Mouse (Mus musculus) limb, embryonic 14.5 days (tissue): Measurements from ENCODE around the gene Zic4. TPM values are rescaled to one million over a fixed set of nuclear protein-coding genes. Genes with fewer than 3 reads are reported as not detected.

Experiments
- ATAC-seq: fragments of 200-750 bp; cut with Nextera tagmentation; 2 replicates; pipeline ENCODE4 v1.8.0; 2017; ENCODE audit warnings: low read depth, moderate number of reproducible peaks, moderate TSS enrichment; ENCODE audit not compliant: low FRiP score
- DNase-seq: peaks from one replicate; pipeline ENCODE4 v3.0.0-alpha.2; 2015; ENCODE audit warnings: low spot score
- H3K27ac ChIP-seq: fragments of 300-500 bp; sonication (generic); replicated peaks from 2 replicates; pipeline ENCODE4 v1.5.1; 2014; ENCODE audit warnings: low read depth, mild to moderate bottlenecking, low read length, moderate library complexity, mixed read lengths
- H3K27me3 ChIP-seq: fragments of 300-500 bp; sonication (generic); 2 replicates; pipeline ENCODE4 v1.6.1; 2014; ENCODE audit warnings: low read length, mixed read lengths; ENCODE audit not compliant: control insufficient read depth, insufficient read depth
- H3K36me3 ChIP-seq: fragments of 300-500 bp; sonication (generic); 2 replicates; pipeline ENCODE4 v1.6.1; 2014; ENCODE audit warnings: mild to moderate bottlenecking, low read length, moderate library complexity, mixed read lengths; ENCODE audit not compliant: control insufficient read depth, insufficient read depth
- H3K4me1 ChIP-seq: fragments of 300-500 bp; sonication (generic); 2 replicates; pipeline ENCODE4 v1.6.1; 2014; ENCODE audit warnings: antibody characterized with exemption, low read length, mixed read lengths; ENCODE audit not compliant: control insufficient read depth, insufficient read depth
- H3K4me2 ChIP-seq: fragments of 300-500 bp; sonication (generic); replicated peaks from 2 replicates; pipeline ENCODE4 v1.6.1; 2014; ENCODE audit warnings: low read depth, mild to moderate bottlenecking, low read length, moderate library complexity; ENCODE audit not compliant: severe bottlenecking
- H3K4me3 ChIP-seq: fragments of 300-500 bp; sonication (generic); replicated peaks from 2 replicates; pipeline ENCODE4 v1.5.1; 2014; ENCODE audit warnings: low read length
- H3K9ac ChIP-seq: fragments of 300-500 bp; sonication (generic); 2 replicates; pipeline ENCODE4 v1.6.1; 2014; ENCODE audit warnings: mild to moderate bottlenecking, low read depth, low read length, moderate library complexity; ENCODE audit not compliant: severe bottlenecking
- H3K9me3 ChIP-seq: fragments of 300-500 bp; sonication (generic); 2 replicates; pipeline ENCODE4 v1.6.1; 2016; ENCODE audit warnings: low read length; ENCODE audit not compliant: control insufficient read depth
- POLR2A ChIP-seq: fragments of 200-500 bp; IDR thresholded peaks from 2 replicates; pipeline ENCODE4 v1.8.0; 2012; ENCODE audit warnings: inconsistent platforms, mild to moderate bottlenecking, moderate library complexity, borderline replicate concordance; ENCODE audit not compliant: insufficient read depth, insufficient read length; ENCODE audit errors: extremely low read depth
- WGBS: fragments of 180-500 bp; shearing (Covaris S2); extraction: QIAGEN DNeasy Blood & Tissue Kit; methylation state at CpG from one replicate; pipeline ENCODE4 v1.1.7; 2014; 5-methylcytosine and 5-hydroxymethylcytosine counted together
- polyA plus RNA-seq, 2 experiments: library from polyadenylated mRNA; depleted of rRNA in 1 of 2; stranded (reverse) in 1 of 2; unstranded in 1 of 2; fragments of >200 nt; fragmentation: Nextera tagmentation in 1 of 2; extraction: Ambion mirVana in 1 of 2; gene quantifications; 2 replicates each; pipeline versions ENCODE4 v1.2.1 to v1.2.3; 2012 to 2014

The Zic4 gene
- polyA plus RNA-seq, 2 experiments, result 0.39 to 0.69 TPM

GRCm38 (mm10) chr9:91351361-91351760, 10.9 kb upstream of the Zic4 start:
- Histone ChIP-seq H3K27me3 (peaks cover 76% of the 10 kb centered on the region), H3K4me2 (no peak overlapping the region)
- DNase-seq, result no peak

GRCm38 (mm10) chr9:91351961-91352411, 10.2 kb upstream of the Zic4 start:
- Histone ChIP-seq H3K4me2 (no peak overlapping the region), H3K9me3 (no peaks in the 10 kb centered on the region), H3K27ac (no peak overlapping the region), H3K27me3 (peaks cover 82% of the 10 kb centered on the region), H3K36me3 (no peaks in the 10 kb centered on the region), H3K9ac (no peak overlapping the region), H3K4me3 (no peak overlapping the region), H3K4me1 (no peaks in the 10 kb centered on the region)
- ATAC-seq, result no peak
- TF ChIP-seq POLR2A, result no peak
- under 1% methylated on average over 13 of the region's 13 CpGs for WGBS
- DNase-seq, result no peak

More at GRCm38 (mm10) chr9:91351361-91351760, 10.9 kb upstream of the Zic4 start:
- Histone ChIP-seq H3K9ac (no peak overlapping the region), H3K4me3 (no peak overlapping the region), H3K4me1 (no peaks in the 10 kb centered on the region), H3K27ac (no peak overlapping the region), H3K36me3 (no peaks in the 10 kb centered on the region), H3K9me3 (no peaks in the 10 kb centered on the region)
- ATAC-seq, result no peak
- WGBS, result 3% methylated on average over 5 of the region's 5 CpGs
- TF ChIP-seq POLR2A, result no peak

GRCm38 (mm10) chr9:91352786-91353185, 9.4 kb upstream of the Zic4 start:
- Histone ChIP-seq H3K4me1 (no peaks in the 10 kb centered on the region), H3K9ac (no peak overlapping the region), H3K36me3 (no peaks in the 10 kb centered on the region), H3K27ac (no peak overlapping the region), H3K9me3 (no peaks in the 10 kb centered on the region), H3K27me3 (peaks cover 86% of the 10 kb centered on the region), H3K4me3 (no peak overlapping the region), H3K4me2 (no peak overlapping the region)
- no peak for ATAC-seq
- no peak for TF ChIP-seq POLR2A
- DNase-seq, result no peak
- WGBS, result 2% methylated on average over 15 of the region's 15 CpGs

GRCm38 (mm10) chr9:91353551-91354433, 8.4 kb upstream of the Zic4 start:
- H3K9me3 ChIP-seq, result no peaks in the 10 kb centered on the region
- DNase-seq, result no peak

GRCm38 (mm10) chr9:91354434-91355269, 7.6 kb upstream of the Zic4 start:
- no peaks in the 10 kb centered on the region for H3K36me3 ChIP-seq
- WGBS, result 7% methylated on average over 22 of the region's 22 CpGs
- no peaks in the 10 kb centered on the region for H3K4me1 ChIP-seq
- TF ChIP-seq POLR2A, result no peak
- ATAC-seq (no peak), DNase-seq (no peak)
- H3K9ac ChIP-seq, result no peak overlapping the region
- H3K27me3 ChIP-seq, result peaks cover 91% of the 10 kb centered on the region
- no peaks in the 10 kb centered on the region for H3K9me3 ChIP-seq
- no peak overlapping the region for H3K4me3 ChIP-seq
- H3K4me2 ChIP-seq, result no peak overlapping the region
- H3K27ac ChIP-seq, result no peak overlapping the region

More at GRCm38 (mm10) chr9:91353551-91354433, 8.4 kb upstream of the Zic4 start:
- Histone ChIP-seq H3K36me3 (no peaks in the 10 kb centered on the region), H3K27me3 (peaks cover 89% of the 10 kb centered on the region), H3K4me2 (no peak overlapping the region), H3K4me3 (no peak overlapping the region), H3K4me1 (no peaks in the 10 kb centered on the region), H3K9ac (no peak overlapping the region), H3K27ac (no peak overlapping the region)
- ATAC-seq, result no peak
- no peak for TF ChIP-seq POLR2A
- 4% methylated on average over 36 of the region's 37 CpGs for WGBS
